Mouse (Mus musculus): ENCODE measurements around the gene Pclaf. TPM values are rescaled to one million over a fixed set of nuclear protein-coding genes. Genes with fewer than 3 reads are reported as not detected.

Pclaf gene
- polyA plus RNA-seq, 1 experiment from 2014 or later: 9.9 TPM

DNA sequence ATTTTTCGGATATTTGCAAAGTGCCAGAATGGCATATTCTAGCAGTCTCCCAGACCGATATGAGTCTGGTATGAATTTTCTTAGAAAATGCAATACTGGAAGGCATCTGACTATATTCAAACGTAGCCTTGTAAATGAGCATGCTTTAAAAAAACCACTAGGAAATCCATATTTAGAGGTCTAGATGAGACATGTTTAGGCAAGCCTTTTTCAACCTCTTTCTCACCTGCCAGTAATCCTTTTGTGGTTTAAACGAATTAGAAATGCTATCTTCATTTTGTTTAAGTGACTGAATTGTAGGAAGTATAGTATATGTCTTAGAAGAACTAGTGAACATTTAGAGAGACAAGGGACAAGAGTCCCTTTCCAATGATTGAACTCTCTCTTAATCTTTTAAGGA, 19.8 kb downstream of the Pclaf start:
- H3K4me2 ChIP-seq (replicated peaks; ENCODE audit: low read depth, low read length): peak overlapping the region; percentile 88
- no peaks in the 10 kb centered on the region for H3K4me1 ChIP-seq (ENCODE audit: insufficient read depth, low read depth, low read length)
- no peaks in the 10 kb centered on the region for H3K36me3 ChIP-seq (ENCODE audit: insufficient read depth, low read length)
- WGBS: 5% methylated on average over 4 of the region's 4 CpGs
- H3K27ac ChIP-seq (ENCODE audit: low read length): peak overlapping the region; percentile 79
- H3K4me3 ChIP-seq (ENCODE audit: low read depth, low read length): peak overlapping the region; percentile 84
- no peaks in the 10 kb centered on the region for H3K9me3 ChIP-seq (ENCODE audit: low read length)
- no peak for ATAC-seq
- TF ChIP-seq CTCF (IDR thresholded peaks at IDR 0.05): no peak
- no peak for TF ChIP-seq EP300 (IDR thresholded peaks at IDR 0.05)
- H3K9ac ChIP-seq (replicated peaks; ENCODE audit: low read depth): peak overlapping the region; percentile 70
- DNase-seq (ENCODE audit: low spot score): no peak
- H3K27me3 ChIP-seq (replicated peaks; ENCODE audit: insufficient read depth, low read length): no peaks in the 10 kb centered on the region

DNA sequence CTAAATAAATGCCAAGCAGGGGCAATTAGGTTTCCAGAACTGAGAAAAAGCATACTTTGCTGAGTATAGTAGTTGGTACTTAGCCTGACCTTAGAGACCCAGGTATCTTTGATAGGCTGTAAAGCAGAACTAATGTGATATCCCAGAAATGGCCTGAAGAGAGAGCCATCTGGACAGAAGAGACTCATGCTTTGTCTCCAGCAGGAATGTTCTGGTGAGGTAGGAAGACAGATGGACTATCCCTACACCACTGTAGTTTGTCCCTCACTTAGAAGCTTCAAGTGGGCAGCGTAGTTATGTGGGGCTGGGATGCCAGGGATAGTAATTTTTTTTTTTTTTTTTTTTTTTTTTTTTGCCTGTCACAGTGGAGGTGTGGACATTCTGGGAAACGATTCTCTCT, 23.9 kb downstream of the Pclaf start:
- H3K27me3 ChIP-seq (replicated peaks; ENCODE audit: insufficient read depth, low read length): no peaks in the 10 kb centered on the region
- no peak for TF ChIP-seq CTCF (IDR thresholded peaks at IDR 0.05)
- no peak for TF ChIP-seq EP300 (IDR thresholded peaks at IDR 0.05)
- no peak for DNase-seq (ENCODE audit: low spot score)
- H3K4me1 ChIP-seq (ENCODE audit: insufficient read depth, low read depth, low read length): no peaks in the 10 kb centered on the region
- 67% methylated on average over 2 of the region's 2 CpGs for WGBS
- no peak overlapping the region for H3K4me2 ChIP-seq (replicated peaks; ENCODE audit: low read depth, low read length)
- H3K9ac ChIP-seq (replicated peaks; ENCODE audit: low read depth): no peak overlapping the region
- no peak overlapping the region for H3K27ac ChIP-seq (ENCODE audit: low read length)
- no peaks in the 10 kb centered on the region for H3K9me3 ChIP-seq (ENCODE audit: low read length)
- H3K36me3 ChIP-seq (ENCODE audit: insufficient read depth, low read length): no peaks in the 10 kb centered on the region
- ATAC-seq: no peak
- H3K4me3 ChIP-seq (ENCODE audit: low read depth, low read length): no peak overlapping the region

DNA sequence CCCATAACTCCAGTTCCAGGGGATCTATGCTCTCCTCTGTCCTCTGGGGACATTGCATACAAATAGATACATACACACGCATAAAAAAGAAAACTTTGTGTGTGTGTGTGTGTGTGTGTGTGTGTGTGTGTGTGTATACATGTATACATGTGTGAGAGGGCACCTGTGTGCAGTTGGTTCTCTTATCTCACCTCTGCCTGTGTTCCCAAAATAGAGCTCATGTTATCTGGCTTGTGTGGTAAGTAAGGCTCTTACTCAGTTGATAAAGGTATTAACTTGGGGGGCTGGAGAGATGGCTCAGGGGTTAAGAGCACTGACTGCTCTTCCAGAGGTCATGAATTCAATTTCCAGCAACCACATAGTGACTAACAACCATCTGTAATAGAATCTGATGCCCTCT, 27.0 kb downstream of the Pclaf start:
- TF ChIP-seq EP300 (IDR thresholded peaks at IDR 0.05) (no peak), CTCF (IDR thresholded peaks at IDR 0.05) (no peak)
- no peak overlapping the region for H3K27ac ChIP-seq (ENCODE audit: low read length)
- no peaks in the 10 kb centered on the region for H3K36me3 ChIP-seq (ENCODE audit: insufficient read depth, low read length)
- H3K9ac ChIP-seq (replicated peaks; ENCODE audit: low read depth): no peak overlapping the region
- ATAC-seq (no peak), DNase-seq (ENCODE audit: low spot score) (no peak)
- no peaks in the 10 kb centered on the region for H3K4me1 ChIP-seq (ENCODE audit: insufficient read depth, low read depth, low read length)
- no peaks in the 10 kb centered on the region for H3K9me3 ChIP-seq (ENCODE audit: low read length)
- no peak overlapping the region for H3K4me3 ChIP-seq (ENCODE audit: low read depth, low read length)
- no peak overlapping the region for H3K4me2 ChIP-seq (replicated peaks; ENCODE audit: low read depth, low read length)
- no peaks in the 10 kb centered on the region for H3K27me3 ChIP-seq (replicated peaks; ENCODE audit: insufficient read depth, low read length)
- 76% methylated on average over 1 of the region's 1 CpGs for WGBS

DNA sequence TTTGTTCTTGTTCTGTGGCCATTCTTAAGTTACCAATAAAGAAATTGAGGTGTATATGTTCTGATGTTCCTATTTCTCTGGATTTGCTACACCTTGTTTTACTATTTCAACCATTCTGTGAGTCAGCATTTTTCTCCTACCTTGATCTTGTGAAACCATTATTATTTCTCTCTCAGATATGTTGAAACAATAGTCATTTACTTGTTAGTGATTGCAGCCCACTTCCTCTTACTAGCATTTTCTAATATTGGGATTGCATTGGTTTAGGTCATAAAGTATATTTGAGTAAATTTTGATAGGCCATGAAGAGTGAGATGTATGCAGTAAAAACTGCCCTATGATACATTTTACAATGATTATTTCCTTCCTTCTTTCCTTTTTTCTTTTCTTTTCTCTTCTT, 38.4 kb downstream of the Pclaf start:
- ATAC-seq (no peak), DNase-seq (ENCODE audit: low spot score) (no peak)
- Histone ChIP-seq H3K4me3 (ENCODE audit: low read depth, low read length) (no peak overlapping the region), H3K36me3 (ENCODE audit: insufficient read depth, low read length) (no peaks in the 10 kb centered on the region), H3K9me3 (ENCODE audit: low read length) (no peaks in the 10 kb centered on the region), H3K27me3 (replicated peaks; ENCODE audit: insufficient read depth, low read length) (no peaks in the 10 kb centered on the region), H3K4me2 (replicated peaks; ENCODE audit: low read depth, low read length) (no peak overlapping the region), H3K9ac (replicated peaks; ENCODE audit: low read depth) (no peak overlapping the region), H3K27ac (ENCODE audit: low read length) (no peak overlapping the region), H3K4me1 (ENCODE audit: insufficient read depth, low read depth, low read length) (no peaks in the 10 kb centered on the region)
- no peak for TF ChIP-seq EP300 (IDR thresholded peaks at IDR 0.05)
- no peak for TF ChIP-seq CTCF (IDR thresholded peaks at IDR 0.05)

DNA sequence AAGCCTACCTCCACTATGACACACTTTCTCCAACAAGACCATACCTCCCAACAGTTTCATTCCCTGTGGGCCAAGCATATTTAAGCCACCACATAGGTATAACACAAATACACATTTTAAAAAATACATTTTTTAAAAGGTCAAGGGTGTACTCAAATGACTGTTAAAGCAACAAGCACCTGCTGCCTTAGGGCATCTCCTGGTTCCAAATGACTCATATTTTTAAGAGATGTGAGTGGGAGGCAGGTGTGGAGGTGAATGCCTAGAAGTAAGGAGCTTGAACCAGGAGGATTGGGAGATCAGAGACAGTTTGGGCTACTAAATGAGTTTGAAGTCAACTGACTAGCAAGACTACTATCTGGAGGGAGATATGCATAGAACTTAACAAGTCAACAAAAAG, 39.8 kb downstream of the Pclaf start:
- H3K27ac ChIP-seq (ENCODE audit: low read length): no peak overlapping the region
- H3K9me3 ChIP-seq (ENCODE audit: low read length): no peaks in the 10 kb centered on the region
- no peak overlapping the region for H3K9ac ChIP-seq (replicated peaks; ENCODE audit: low read depth)
- TF ChIP-seq CTCF (IDR thresholded peaks at IDR 0.05): no peak
- no peak for TF ChIP-seq EP300 (IDR thresholded peaks at IDR 0.05)
- H3K27me3 ChIP-seq (replicated peaks; ENCODE audit: insufficient read depth, low read length): no peaks in the 10 kb centered on the region
- DNase-seq (ENCODE audit: low spot score) (peak; percentile 45), ATAC-seq (no peak)
- no peaks in the 10 kb centered on the region for H3K36me3 ChIP-seq (ENCODE audit: insufficient read depth, low read length)
- H3K4me1 ChIP-seq (ENCODE audit: insufficient read depth, low read depth, low read length): no peaks in the 10 kb centered on the region
- no peak overlapping the region for H3K4me2 ChIP-seq (replicated peaks; ENCODE audit: low read depth, low read length)
- H3K4me3 ChIP-seq (ENCODE audit: low read depth, low read length): no peak overlapping the region

DNA sequence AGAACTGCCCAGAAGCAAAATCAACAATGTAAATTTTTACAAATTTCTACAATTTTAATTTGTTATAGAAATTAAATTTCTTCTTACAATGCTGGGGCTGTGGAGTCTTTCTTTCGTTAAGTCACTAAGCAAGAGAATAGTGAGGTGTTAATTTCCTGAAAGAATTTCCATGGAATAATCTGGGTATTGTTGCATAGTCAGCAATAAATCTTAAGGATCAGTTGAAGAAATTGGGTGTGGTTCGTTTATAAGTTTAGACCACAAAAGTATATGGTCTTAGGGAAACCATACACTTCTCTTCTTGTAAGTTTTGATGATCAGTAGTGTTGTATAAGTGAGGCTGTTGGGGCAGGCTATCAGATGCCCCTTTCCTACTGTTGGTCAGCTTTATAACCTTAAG, 47.5 kb downstream of the Pclaf start:
- Histone ChIP-seq H3K9ac (replicated peaks; ENCODE audit: low read depth) (no peak overlapping the region), H3K4me3 (ENCODE audit: low read depth, low read length) (no peak overlapping the region), H3K4me2 (replicated peaks; ENCODE audit: low read depth, low read length) (no peak overlapping the region), H3K9me3 (ENCODE audit: low read length) (no peaks in the 10 kb centered on the region), H3K36me3 (ENCODE audit: insufficient read depth, low read length) (no peaks in the 10 kb centered on the region), H3K27ac (ENCODE audit: low read length) (no peak overlapping the region), H3K4me1 (ENCODE audit: insufficient read depth, low read depth, low read length) (no peaks in the 10 kb centered on the region), H3K27me3 (replicated peaks; ENCODE audit: insufficient read depth, low read length) (no peaks in the 10 kb centered on the region)
- DNase-seq (ENCODE audit: low spot score) (no peak), ATAC-seq (no peak)
- 92% methylated on average over 2 of the region's 2 CpGs for WGBS
- TF ChIP-seq CTCF (IDR thresholded peaks at IDR 0.05): no peak
- no peak for TF ChIP-seq EP300 (IDR thresholded peaks at IDR 0.05)

DNA sequence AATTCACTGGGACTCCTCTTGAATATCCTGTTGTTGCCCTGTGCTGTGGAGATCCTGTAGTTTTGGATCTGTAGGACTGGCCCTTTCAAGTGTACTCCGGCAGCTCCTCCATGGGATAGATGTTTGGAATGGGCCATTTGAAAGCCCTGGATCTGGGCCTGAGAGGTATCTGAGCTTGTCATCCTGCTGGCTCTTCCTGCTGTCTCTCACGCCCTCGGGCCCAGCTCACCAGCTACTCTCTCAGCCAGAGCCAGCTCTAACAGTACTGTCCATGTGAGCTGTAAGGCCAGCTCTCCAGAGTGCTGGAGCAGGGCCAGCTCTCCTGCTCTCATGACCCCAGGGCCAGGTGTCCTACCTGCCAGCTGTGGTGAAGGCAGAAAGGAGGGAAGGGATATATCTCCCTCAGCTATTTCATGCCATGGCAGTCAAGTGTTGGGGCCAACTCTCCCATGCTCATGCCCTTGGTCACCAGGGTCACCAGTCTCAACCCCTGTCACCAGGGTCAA, 61.1 kb downstream of the Pclaf start:
- peaks cover 3% of the 10 kb centered on the region; the same call in 1 of the 2 replicates for H3K36me3 ChIP-seq (ENCODE audit: insufficient read depth, low read length)
- 80% methylated on average over 3 of the region's 3 CpGs for WGBS

More for the DNA sequence above, 61.1 kb downstream of the Pclaf start:
- no peak for TF ChIP-seq EP300 (IDR thresholded peaks at IDR 0.05)
- no peak for TF ChIP-seq CTCF (IDR thresholded peaks at IDR 0.05)
- Histone ChIP-seq H3K9me3 (ENCODE audit: low read length) (no peaks in the 10 kb centered on the region), H3K4me3 (ENCODE audit: low read depth, low read length) (no peak overlapping the region), H3K4me2 (replicated peaks; ENCODE audit: low read depth, low read length) (no peak overlapping the region), H3K27ac (ENCODE audit: low read length) (no peak overlapping the region), H3K27me3 (replicated peaks; ENCODE audit: insufficient read depth, low read length) (no peaks in the 10 kb centered on the region), H3K9ac (replicated peaks; ENCODE audit: low read depth) (no peak overlapping the region), H3K4me1 (ENCODE audit: insufficient read depth, low read depth, low read length) (no peaks in the 10 kb centered on the region)
- DNase-seq (ENCODE audit: low spot score): no peak
- no peak for ATAC-seq

Other genes starting within 250 kb of the Pclaf start
- gene Oaz2, start 222.2 kb upstream of the Pclaf start, polyA plus RNA-seq (2015; fragmentation: Nextera tagmentation; extraction: Ambion mirVana): 639 and 649 TPM in 2 replicates
- gene Zfp609, start 62.7 kb upstream of the Pclaf start, polyA plus RNA-seq (2015; fragmentation: Nextera tagmentation; extraction: Ambion mirVana): 4.8 and 5.0 TPM in 2 replicates
- gene Trip4, start 18.6 kb downstream of the Pclaf start, polyA plus RNA-seq (2015; fragmentation: Nextera tagmentation; extraction: Ambion mirVana): 17.6 and 18.7 TPM in 2 replicates
- 8.4 and 8.9 TPM in 2 replicates for gene Csnk1g1, start 18.7 kb downstream of the Pclaf start, polyA plus RNA-seq (2015; fragmentation: Nextera tagmentation; extraction: Ambion mirVana)
- gene Ppib, start 170.0 kb downstream of the Pclaf start, polyA plus RNA-seq (2015; fragmentation: Nextera tagmentation; extraction: Ambion mirVana): 577 and 650 TPM in 2 replicates
- 25.7 and 28.3 TPM in 2 replicates for gene Snx22, start 179.5 kb downstream of the Pclaf start, polyA plus RNA-seq (2015; fragmentation: Nextera tagmentation; extraction: Ambion mirVana)
- 108 and 112 TPM in 2 replicates for gene Snx1, start 236.3 kb downstream of the Pclaf start, polyA plus RNA-seq (2015; fragmentation: Nextera tagmentation; extraction: Ambion mirVana)
- 110 and 111 TPM in 2 replicates for gene Ciao2a, start 236.4 kb downstream of the Pclaf start, polyA plus RNA-seq (2015; fragmentation: Nextera tagmentation; extraction: Ambion mirVana)

All from lung, postnatal 0 days (tissue).